Mouse (Mus musculus) ES-E14 (cell line): Measurements from ENCODE around the gene Sh2d4b. TPM values are rescaled to one million over a fixed set of nuclear protein-coding genes. Genes with fewer than 3 reads are reported as not detected.

Source experiments
- DNase-seq: peaks from one replicate; pipeline ENCODE4 v3.0.0-alpha.2; 2013; ENCODE audit warnings: low read depth, low spot score
- H3K27ac ChIP-seq: 2 replicates; pipeline ENCODE4 v1.5.1; 2012; ENCODE audit warnings: low read depth, mild to moderate bottlenecking, low read length, moderate library complexity, mixed read lengths; ENCODE audit not compliant: poor library complexity, insufficient read depth, severe bottlenecking
- H3K36me3 ChIP-seq: 2 replicates; pipeline ENCODE4 v1.6.1; 2012; ENCODE audit warnings: mild to moderate bottlenecking, low read length, moderate library complexity, mixed read lengths; ENCODE audit not compliant: control insufficient read depth, poor library complexity, insufficient read depth, severe bottlenecking
- H3K4me1 ChIP-seq, 2 experiments: fragments of 150-350 bp in 1 of 2; sonication (generic) in 1 of 2; 2 replicates each; pipeline ENCODE4 v1.6.1; 2012; ENCODE audit warnings: low read length in 2 of 2, mild to moderate bottlenecking in 1 of 2, mixed read lengths in 1 of 2; ENCODE audit not compliant: control insufficient read depth in 2 of 2, insufficient read depth in 2 of 2, poor library complexity in 1 of 2
- H3K4me3 ChIP-seq, 2 experiments: fragments of 150-350 bp in 1 of 2; sonication (generic) in 1 of 2; 2 replicates each; pipeline ENCODE4 v1.5.1; 2012; ENCODE audit warnings: low read length in 2 of 2, low read depth in 1 of 2, mild to moderate bottlenecking in 1 of 2, mixed read lengths in 1 of 2; ENCODE audit not compliant: insufficient read depth in 1 of 2, poor library complexity in 1 of 2, severe bottlenecking in 1 of 2
- H3K9ac ChIP-seq: 2 replicates; pipeline ENCODE4 v1.6.1; 2012; ENCODE audit warnings: low read depth, mild to moderate bottlenecking, low read length, mixed read lengths; ENCODE audit not compliant: poor library complexity, insufficient read depth, severe bottlenecking
- H3K9me3 ChIP-seq: fragments of 150-350 bp; sonication (generic); 2 replicates; pipeline ENCODE4 v1.6.1; 2012; ENCODE audit warnings: low read depth, mild to moderate bottlenecking, low read length; ENCODE audit not compliant: control insufficient read depth, insufficient read depth
- CHD2 ChIP-seq: IDR thresholded peaks from 2 replicates; pipeline ENCODE4 v1.6.1; 2014; ENCODE audit warnings: mild to moderate bottlenecking, low read depth, low read length, inconsistent platforms
- HCFC1 ChIP-seq: IDR thresholded peaks from 2 replicates; pipeline ENCODE4 v1.6.1; 2012; ENCODE audit warnings: low read length, inconsistent platforms, borderline replicate concordance; ENCODE audit not compliant: insufficient read depth
- MAFK ChIP-seq: IDR thresholded peaks from 2 replicates; pipeline ENCODE4 v1.6.1; 2014; ENCODE audit warnings: mild to moderate bottlenecking, low read depth, low read length, inconsistent platforms; ENCODE audit not compliant: insufficient read depth
- ZC3H11A ChIP-seq: IDR thresholded peaks from 2 replicates; pipeline ENCODE4 v1.6.1; 2012; ENCODE audit warnings: low read depth, mild to moderate bottlenecking, inconsistent platforms, low read length, borderline replicate concordance
- ZNF384 ChIP-seq: IDR thresholded peaks from 2 replicates; pipeline ENCODE4 v1.6.1; 2012; ENCODE audit warnings: low read depth, low read length, inconsistent platforms
- in situ Hi-C, 2 experiments: fragments of 600-800 bp; cut with MboI; formaldehyde crosslinking; loops; one replicate each; pipeline ENCODE4 v1.15.1; 2025; ENCODE audit warnings: low sequenced_read_pairs in 2 of 2, inconsistent platforms in 1 of 2; ENCODE audit not compliant: unreplicated experiment in 2 of 2
- total RNA-seq: library from RNA; depleted of rRNA; stranded (reverse); fragments of 300-350 nt; gene quantifications from 2 replicates; pipeline ENCODE4 v1.2.3, GENCODE M21; 2012

The Sh2d4b gene
- total RNA-seq, 1 experiment = 2.5 TPM

DNA sequence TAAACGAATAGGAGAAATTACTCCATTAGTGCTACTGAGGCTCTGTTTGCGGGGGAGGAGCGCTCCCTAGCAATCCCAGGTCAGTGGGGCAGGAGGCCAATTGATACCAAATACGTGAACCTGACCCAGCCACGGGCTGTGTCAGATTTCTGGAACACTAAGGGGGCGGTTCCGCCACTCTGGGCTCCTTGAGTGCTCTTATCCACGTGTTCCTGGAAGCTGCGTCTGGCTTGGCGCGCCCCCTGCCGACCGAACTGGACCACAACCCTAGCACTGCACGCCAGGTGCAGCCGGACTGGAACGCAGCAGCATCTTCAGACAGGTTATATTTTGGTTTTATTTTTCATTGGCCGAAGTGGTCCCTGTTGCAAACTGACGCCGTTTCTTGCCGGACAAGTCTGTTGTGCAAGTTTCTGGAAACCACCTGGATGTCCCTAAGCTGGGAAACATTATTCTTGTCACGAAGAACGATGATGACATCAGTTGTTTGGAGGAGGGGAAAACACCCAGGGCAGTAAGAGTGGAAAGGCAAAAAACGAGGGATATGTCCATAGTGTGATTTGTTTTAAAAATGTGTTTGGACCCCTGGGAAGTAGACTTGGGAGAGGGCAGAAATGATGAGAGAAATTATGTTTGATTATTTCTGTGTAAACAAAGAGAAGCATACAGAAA lies 1.6 kb upstream of the Sh2d4b start:
- TF ChIP-seq CHD2 (no peak), ZC3H11A (peak; percentile 28; the same call in 1 of the 2 replicates), ZNF384 (no peak), MAFK (no peak), HCFC1 (no peak)
- H3K9ac ChIP-seq = peak overlapping the region; percentile 49; the same call in 1 of the 2 replicates
- DNase-seq = peak; percentile 80
- no peaks in the 10 kb centered on the region for H3K9me3 ChIP-seq
- H3K4me3 ChIP-seq = no peak overlapping the region
- peaks cover 9 to 10% of the 10 kb centered on the region in 2 experiments for H3K4me1 ChIP-seq
- no peak overlapping the region; the same call in 1 of the 2 replicates for H3K27ac ChIP-seq
- in situ Hi-C loops = no loop called here
- no peaks in the 10 kb centered on the region for H3K36me3 ChIP-seq

DNA sequence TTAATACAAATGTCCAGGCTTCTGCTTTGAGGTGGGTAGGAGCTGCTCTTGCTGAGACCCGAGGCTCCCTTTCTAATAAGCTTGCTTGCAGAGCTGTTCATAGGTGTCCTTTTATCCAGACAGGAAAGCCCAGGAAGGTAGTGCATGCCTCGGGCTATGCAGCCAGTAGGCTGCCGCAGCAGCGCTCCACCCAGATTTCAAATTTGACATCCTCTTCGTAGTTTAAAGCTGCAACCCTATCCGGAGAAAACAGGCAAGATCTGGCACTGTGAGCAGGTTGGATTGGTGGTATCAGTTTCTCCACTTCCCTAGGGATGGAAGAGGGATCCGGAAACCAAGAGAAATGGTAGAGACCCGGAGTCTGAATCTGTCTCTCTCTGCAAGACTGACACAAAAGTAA lies 818 bp upstream of the Sh2d4b start:
- DNase-seq = no peak
- peak overlapping the region; percentile 49; the same call in 1 of the 2 replicates for H3K9ac ChIP-seq
- TF ChIP-seq ZNF384 (no peak), MAFK (no peak), CHD2 (no peak), HCFC1 (no peak), ZC3H11A (no peak)
- in situ Hi-C loops = no loop called here
- H3K36me3 ChIP-seq = no peaks in the 10 kb centered on the region
- peak overlapping the region; percentile 52; the same call in 1 of the 2 replicates for H3K27ac ChIP-seq
- H3K9me3 ChIP-seq = no peaks in the 10 kb centered on the region
- H3K4me3 ChIP-seq = no peak overlapping the region
- peaks cover 9 to 10% of the 10 kb centered on the region in 2 experiments for H3K4me1 ChIP-seq

- in situ Hi-C loops = no loop called here
- H3K27ac ChIP-seq = peak overlapping the region; percentile 77; the same call in 1 of the 2 replicates
- H3K4me3 ChIP-seq = no peak overlapping the region
- peak; percentile 58 for DNase-seq
- H3K9me3 ChIP-seq = no peaks in the 10 kb centered on the region
- peak; percentile 43; the same call in 1 of the 2 replicates for TF ChIP-seq CHD2
- no peak for TF ChIP-seq ZNF384
- H3K4me1 ChIP-seq = peaks cover 9 to 10% of the 10 kb centered on the region in 2 experiments
- no peaks in the 10 kb centered on the region for H3K36me3 ChIP-seq
- no peak overlapping the region for H3K9ac ChIP-seq
These were observed 690 bp downstream of the Sh2d4b start for GRCm38 (mm10) chr14:40892326-40892825.

DNA sequence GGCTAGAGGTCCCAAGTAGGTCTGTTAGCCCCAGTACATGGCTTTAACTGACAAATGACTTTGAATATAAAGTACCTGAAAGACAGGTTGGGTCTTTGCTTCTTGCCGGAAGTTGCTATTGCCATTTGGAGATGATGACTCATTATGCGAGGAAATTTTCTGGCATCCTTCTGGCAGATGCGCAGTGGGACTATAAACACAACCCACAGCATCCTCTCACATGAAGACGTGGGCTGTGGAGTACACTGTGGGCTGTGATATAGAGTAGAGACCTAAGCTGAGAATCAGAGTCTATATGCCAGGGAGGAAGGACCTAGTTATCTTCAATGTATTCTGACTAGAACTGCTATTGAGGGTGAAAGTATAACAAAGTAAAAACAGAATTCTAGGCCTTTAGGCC lies 1.6 kb downstream of the Sh2d4b start:
- Histone ChIP-seq H3K9me3 (no peaks in the 10 kb centered on the region), H3K9ac (no peak overlapping the region), H3K36me3 (no peaks in the 10 kb centered on the region), H3K27ac (no peak overlapping the region; the same call in 1 of the 2 replicates), H3K4me3 (no peak overlapping the region), H3K4me1 (peaks cover 9 to 10% of the 10 kb centered on the region in 2 experiments)
- TF ChIP-seq MAFK (no peak), ZC3H11A (no peak), ZNF384 (no peak), CHD2 (no peak), HCFC1 (no peak)
- in situ Hi-C loops = no loop called here
- no peak for DNase-seq

- no peak overlapping the region for H3K9ac ChIP-seq
- H3K36me3 ChIP-seq = no peaks in the 10 kb centered on the region
- no peak for DNase-seq
- no peaks in the 10 kb centered on the region for H3K9me3 ChIP-seq
- peaks cover 9 to 12% of the 10 kb centered on the region in 2 experiments for H3K4me1 ChIP-seq
- in situ Hi-C loops = no loop called here
- TF ChIP-seq MAFK (no peak), ZNF384 (no peak)
- no peak overlapping the region for H3K4me3 ChIP-seq
- no peak overlapping the region for H3K27ac ChIP-seq
These were observed 3.4 kb downstream of the Sh2d4b start for GRCm38 (mm10) chr14:40889704-40890103.
